Mouse (Mus musculus) bone marrow, adult 2 months (tissue): ENCODE results near the gene Pdcd6ip.

Source experiments
- CTCF ChIP-seq: fragments of 200-500 bp; IDR thresholded peaks from 2 replicates; pipeline ENCODE4 v1.5.1; 2011; ENCODE audit warnings: low read length, control low read depth; ENCODE audit not compliant: control insufficient read depth, insufficient read depth
- POLR2A ChIP-seq: fragments of 200-500 bp; IDR thresholded peaks from 2 replicates; pipeline ENCODE4 v1.6.1; 2011; ENCODE audit warnings: low read depth, mild to moderate bottlenecking, control low read depth, low read length, borderline replicate concordance; ENCODE audit not compliant: control insufficient read depth

DNA sequence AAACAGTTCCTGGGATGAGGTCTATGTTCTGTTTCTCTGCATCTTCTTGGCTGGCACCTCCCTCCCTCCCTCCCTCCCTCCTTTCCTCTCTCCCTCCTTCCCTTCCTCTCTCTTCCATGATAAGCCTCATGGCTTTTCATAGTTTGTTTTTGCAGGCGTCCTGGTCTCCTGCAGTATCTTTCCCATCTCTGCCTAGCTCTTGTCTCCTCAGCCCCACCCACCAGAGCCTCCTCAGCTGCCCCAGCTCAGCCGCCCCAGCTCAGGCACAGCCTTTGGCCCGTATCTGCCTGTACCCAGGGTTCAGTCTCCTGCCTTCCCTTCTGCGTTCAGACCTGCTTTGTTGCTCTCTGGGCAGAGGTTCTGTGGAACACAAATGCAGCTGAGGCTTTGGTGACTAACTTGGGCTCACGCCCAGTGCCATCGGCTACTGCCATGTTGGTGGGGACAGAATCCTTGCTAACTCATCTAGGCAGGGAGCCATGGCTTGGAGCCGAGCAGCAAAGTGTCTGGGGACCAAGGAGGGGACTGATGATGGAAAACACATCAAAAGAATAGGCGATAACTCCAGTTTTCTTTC lies 74.8 kb downstream of the Pdcd6ip start:
- TF ChIP-seq CTCF, result no peak
- TF ChIP-seq POLR2A, result no peak
